Mouse (Mus musculus) layer of hippocampus, adult 2 months (tissue): ENCODE measurements around the gene Clk3. TPM values are rescaled to one million over a fixed set of nuclear protein-coding genes. Genes with fewer than 3 reads are reported as not detected.

Experiments used
- DNase-seq, 2 experiments: peaks; one replicate each; pipeline ENCODE4 v3.0.0; 2022; ENCODE audit warnings: low spot score in 2 of 2
- H3K27ac ChIP-seq: fragments of 200-600 bp; 2 replicates; pipeline ENCODE4 v1.8.1; 2022
- H3K4me3 ChIP-seq: fragments of 200-600 bp; 2 replicates; pipeline ENCODE4 v1.8.1; 2022; ENCODE audit warnings: mild to moderate bottlenecking
- CTCF ChIP-seq: fragments of 200-600 bp; conservative IDR thresholded peaks from 2 replicates; pipeline ENCODE4 v1.8.1; 2022; ENCODE audit warnings: antibody characterized with exemption, mild to moderate bottlenecking, moderate library complexity
- total RNA-seq, 2 experiments: library from RNA; stranded (reverse); gene quantifications; 2 replicates each; pipeline ENCODE4 v1.2.3; 2021

Gene Clk3
- total RNA-seq, 2 experiments from 2014 or later = 80.2 to 83.4 TPM

GRCm38 (mm10) chr9:57706496-57706895 is 59.2 kb downstream of the Clk3 start:
- no peak overlapping the region for H3K4me3 ChIP-seq
- no peak for DNase-seq
- no peak overlapping the region for H3K27ac ChIP-seq
- TF ChIP-seq CTCF = no peak

Other genes with a start within 250 kb of the Clk3 start
- 100 to 1,000 TPM; 372 to 376 TPM for gene Cox5a, start 244.6 kb downstream of the Clk3 start, total RNA-seq
- gene Fam219b, start 228.3 kb downstream of the Clk3 start, total RNA-seq = 10 to 100 TPM; 19.9 to 25.7 TPM
- 10 to 100 TPM; 72.5 to 77.6 TPM for gene Mpi, start 213.1 kb downstream of the Clk3 start, total RNA-seq
- 10 to 100 TPM; 22.5 to 26.3 TPM for gene Scamp2, start 204.9 kb downstream of the Clk3 start, total RNA-seq
- gene Ulk3, start 176.4 kb downstream of the Clk3 start, total RNA-seq = 10 to 100 TPM; 32.7 to 35.4 TPM
- 1 to 10 TPM; 3.7 to 5.9 TPM for gene Cplx3, start 159.6 kb downstream of the Clk3 start, total RNA-seq
- not detected for gene Lman1l, start 145.1 kb downstream of the Clk3 start, total RNA-seq
- 10 to 100 TPM; 34.7 to 37.5 TPM for gene Csk, start 112.2 kb downstream of the Clk3 start, total RNA-seq
- not detected for gene Cyp1a2, start 82.2 kb downstream of the Clk3 start, total RNA-seq
- under 1 TPM in 1 of 2 experiments, not detected in 1; 0.12 TPM for gene Cyp1a1, start 77.9 kb downstream of the Clk3 start, total RNA-seq
- 10 to 100 TPM; 13.2 to 14.1 TPM for gene Edc3, start 57.3 kb downstream of the Clk3 start, total RNA-seq
- 1 to 10 TPM; 8.1 to 9.2 TPM for gene Arid3b, start 70.9 kb upstream of the Clk3 start, total RNA-seq
- 10 to 100 TPM; 98.5 to 98.7 TPM for gene Ubl7, start 145.1 kb upstream of the Clk3 start, total RNA-seq
- 100 to 1,000 TPM in 1 of 2 experiments, 10 to 100 TPM in 1; 94.4 to 102 TPM for gene Sema7a, start 174.3 kb upstream of the Clk3 start, total RNA-seq
- gene Cyp11a1, start 240.6 kb upstream of the Clk3 start, total RNA-seq = 1 to 10 TPM in 1 of 2 experiments, under 1 TPM in 1; 0.79 to 1.7 TPM